In the genomic region with DNA sequence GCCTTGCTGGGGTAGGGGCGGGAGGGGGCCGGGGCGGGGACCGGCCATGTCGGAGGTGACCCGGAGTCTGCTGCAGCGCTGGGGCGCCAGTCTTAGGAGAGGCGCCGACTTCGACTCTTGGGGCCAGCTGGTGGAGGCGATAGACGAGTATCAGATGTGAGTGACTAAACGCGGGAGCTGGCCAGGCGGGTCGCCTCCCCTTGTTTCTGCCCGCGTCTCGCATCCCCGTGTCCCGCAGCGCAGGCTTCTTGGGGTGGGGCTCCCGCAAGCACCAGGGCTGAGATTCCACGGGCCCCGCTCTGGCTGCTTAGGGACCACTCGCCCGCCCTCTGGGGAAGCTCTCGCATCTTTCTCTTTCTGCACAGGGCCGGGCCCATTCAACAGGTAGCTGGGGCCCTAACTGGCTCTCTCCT, we compare ENCODE assay signal across 8 mouse cellular contexts. TPM values are rescaled to one million over a fixed set of nuclear protein-coding genes. Genes with fewer than 3 reads are reported as not detected.
DNase-seq lines count a peak whose midpoint lies in the region; ATAC-seq and TF ChIP-seq lines count a peak whose summit lies in the region.

No protein-coding gene starts in this region.

- H3K36me3 ChIP-seq in kidney, embryonic 15.5 days = peaks cover 17% of the 10 kb centered on the region
- peaks cover 19% of the 10 kb centered on the region for H3K36me3 ChIP-seq in G1E (replicated peaks)
- peaks cover 16% of the 10 kb centered on the region for H3K36me3 ChIP-seq in heart, postnatal 0 days (replicated peaks; ENCODE audit: control insufficient read depth, insufficient read depth, low read length)
- no peaks in the 10 kb centered on the region for H3K36me3 ChIP-seq in liver, embryonic 11.5 days (ENCODE audit: control insufficient read depth, insufficient read depth, low read length)
- H3K36me3 ChIP-seq in neural tube, embryonic 14.5 days (ENCODE audit: control insufficient read depth, insufficient read depth, low read length) = peaks cover 9% of the 10 kb centered on the region

- no peaks in the 10 kb centered on the region for H3K4me1 ChIP-seq in kidney, embryonic 15.5 days
- peaks cover 8% of the 10 kb centered on the region; the same call in 1 of the 2 replicates for H3K4me1 ChIP-seq in G1E (ENCODE audit: insufficient read depth, low read depth, low read length)
- no peaks in the 10 kb centered on the region for H3K4me1 ChIP-seq in heart, postnatal 0 days (ENCODE audit: control insufficient read depth, insufficient read depth)
- H3K4me1 ChIP-seq in liver, embryonic 11.5 days (replicated peaks; ENCODE audit: control insufficient read depth, insufficient read depth, low read length) = no peaks in the 10 kb centered on the region
- no peaks in the 10 kb centered on the region for H3K4me1 ChIP-seq in neural tube, embryonic 14.5 days (ENCODE audit: control insufficient read depth, insufficient read depth, low read length)

- no peak for TF ChIP-seq EP300 in heart, postnatal 0 days (IDR thresholded peaks at IDR 0.05; ENCODE audit: low read depth)

- TF ChIP-seq CTCF in G1E (IDR thresholded peaks at IDR 0.05; ENCODE audit: low read depth, low read length) = no peak
- no peak for TF ChIP-seq CTCF in heart, postnatal 0 days (IDR thresholded peaks at IDR 0.05; ENCODE audit: low read depth)

- no peaks in the 10 kb centered on the region for H3K27me3 ChIP-seq in kidney, embryonic 15.5 days
- no peaks in the 10 kb centered on the region for H3K27me3 ChIP-seq in G1E (ENCODE audit: insufficient read depth, low read length)
- no peaks in the 10 kb centered on the region for H3K27me3 ChIP-seq in heart, postnatal 0 days (ENCODE audit: control insufficient read depth, insufficient read depth, low read length)
- no peaks in the 10 kb centered on the region for H3K27me3 ChIP-seq in liver, embryonic 11.5 days (replicated peaks; ENCODE audit: control insufficient read depth, insufficient read depth, low read length)
- no peaks in the 10 kb centered on the region for H3K27me3 ChIP-seq in neural tube, embryonic 14.5 days (ENCODE audit: control insufficient read depth, insufficient read depth, low read length)

- no peak for DNase-seq in kidney, adult 9 months
- DNase-seq in G1E (ENCODE audit: low spot score) = peak; percentile 35
- DNase-seq in embryo, embryonic 9.5 days (ENCODE audit: extremely low spot score) = peak; percentile 74
- DNase-seq in heart, postnatal 0 days (ENCODE audit: low spot score) = peak; percentile 19
- DNase-seq in liver, embryonic 11.5 days (ENCODE audit: low spot score) = peak; percentile 75
- peak; percentile 76 for DNase-seq in yolk sac, embryonic 10.5 days (ENCODE audit: low spot score)

- no peaks in the 10 kb centered on the region for H3K9me3 ChIP-seq in kidney, embryonic 15.5 days (replicated peaks)
- no peaks in the 10 kb centered on the region for H3K9me3 ChIP-seq in G1E (replicated peaks)
- H3K9me3 ChIP-seq in heart, postnatal 0 days (replicated peaks; ENCODE audit: control insufficient read depth, low read length) = no peaks in the 10 kb centered on the region
- no peaks in the 10 kb centered on the region for H3K9me3 ChIP-seq in liver, embryonic 11.5 days (ENCODE audit: control insufficient read depth, low read length)
- H3K9me3 ChIP-seq in neural tube, embryonic 14.5 days (ENCODE audit: control insufficient read depth, low read length) = no peaks in the 10 kb centered on the region

- peak; percentile 55 for ATAC-seq in kidney, embryonic 15.5 days (replicated peaks; ENCODE audit: low FRiP score)
- no peak for ATAC-seq in G1E (ENCODE audit: extremely low read depth, insufficient number of reproducible peaks, low FRiP score, poor library complexity, severe bottlenecking)
- ATAC-seq in heart, postnatal 0 days (ENCODE audit: insufficient read depth, low read depth) = peak; percentile 2; the same call in 1 of the 2 replicates
- ATAC-seq in liver, embryonic 11.5 days (replicated peaks; ENCODE audit: low FRiP score) = peak; percentile 60
- ATAC-seq in neural tube, embryonic 14.5 days (ENCODE audit: low read depth) = peak; percentile 28; the same call in 1 of the 2 replicates

- whole genome bisulfite sequencing in kidney, embryonic 15.5 days = under 1% methylated on average over 30 of the region's 30 CpGs
- 2% methylated on average over 30 of the region's 30 CpGs for WGBS in heart, postnatal 0 days
- under 1% methylated on average over 30 of the region's 30 CpGs for WGBS in liver, embryonic 11.5 days
- 2% methylated on average over 27 of the region's 30 CpGs for WGBS in neural tube, embryonic 14.5 days

- H3K9ac ChIP-seq in kidney, embryonic 15.5 days = peak overlapping the region; percentile 46
- H3K9ac ChIP-seq in heart, postnatal 0 days (replicated peaks; ENCODE audit: low read depth, low read length) = peak overlapping the region; percentile 57
- peak overlapping the region; percentile 54 for H3K9ac ChIP-seq in liver, embryonic 11.5 days (ENCODE audit: low read depth, low read length)
- peak overlapping the region; percentile 21 for H3K9ac ChIP-seq in neural tube, embryonic 14.5 days (replicated peaks; ENCODE audit: low read depth, low read length)

- peak overlapping the region; percentile 60 for H3K4me2 ChIP-seq in kidney, embryonic 15.5 days
- H3K4me2 ChIP-seq in heart, postnatal 0 days (ENCODE audit: low read depth, low read length) = peak overlapping the region; percentile 63
- H3K4me2 ChIP-seq in liver, embryonic 11.5 days = peak overlapping the region; percentile 60
- H3K4me2 ChIP-seq in neural tube, embryonic 14.5 days (ENCODE audit: low read depth, low read length) = peak overlapping the region; percentile 51

- peak overlapping the region; percentile 53 for H3K4me3 ChIP-seq in kidney, embryonic 15.5 days (replicated peaks)
- peak overlapping the region; percentile 74 for H3K4me3 ChIP-seq in G1E (ENCODE audit: low read depth, low read length)
- H3K4me3 ChIP-seq in heart, postnatal 0 days (ENCODE audit: low read depth, low read length) = peak overlapping the region; percentile 60
- peak overlapping the region; percentile 57 for H3K4me3 ChIP-seq in liver, embryonic 11.5 days (ENCODE audit: low read depth, low read length)
- peak overlapping the region; percentile 44 for H3K4me3 ChIP-seq in neural tube, embryonic 14.5 days (ENCODE audit: low read depth, low read length)

- H3K27ac ChIP-seq in kidney, embryonic 15.5 days = peak overlapping the region; percentile 74
- peak overlapping the region; percentile 72 for H3K27ac ChIP-seq in heart, postnatal 0 days (ENCODE audit: low read depth)
- H3K27ac ChIP-seq in liver, embryonic 11.5 days (ENCODE audit: low read depth, low read length) = peak overlapping the region; percentile 36; the same call in 1 of the 2 replicates
- H3K27ac ChIP-seq in neural tube, embryonic 14.5 days (ENCODE audit: low read depth, low read length) = no peak overlapping the region; the same call in 1 of the 2 replicates

RNA-seq across cellular contexts. Expression of a gene that starts 0.4 kb away (rescaled TPM):
- polyA plus RNA-seq in kidney, embryonic 15.5 days (2015; fragmentation: Nextera tagmentation; extraction: Ambion mirVana) = 44.7 and 46.8 TPM in 2 replicates
- total RNA-seq in G1E (2014; fragmentation: Nextera tagmentation) (57.6 and 81.9 TPM in 2 replicates), G1E (2017) (85.8 and 85.9 TPM in 2 replicates)
- polyA plus RNA-seq in G1E (2012) = 2.0 and 5.4 TPM in 2 replicates
- total RNA-seq in heart, postnatal 0 days (2014; rRNA removed; ENCODE audit: low replicate concordance) = 41.9 and 43.9 TPM in 2 replicates
- 37.4 and 38.3 TPM in 2 replicates for polyA plus RNA-seq in heart, postnatal 0 days (2015; fragmentation: Nextera tagmentation; extraction: Ambion mirVana)
- 27.2 and 33.4 TPM in 2 replicates for polyA plus RNA-seq in liver, embryonic 11.5 days (2014; fragmentation: Nextera tagmentation; extraction: Ambion mirVana)
- 122 and 135 TPM in 2 replicates for polyA plus RNA-seq in neural tube, embryonic 14.5 days (2014; fragmentation: Nextera tagmentation; extraction: Ambion mirVana)

RNA-seq across cellular contexts. Expression of a gene that starts 1.1 kb away (rescaled TPM):
- 45.5 and 50.8 TPM in 2 replicates for polyA plus RNA-seq in kidney, embryonic 15.5 days (2015; fragmentation: Nextera tagmentation; extraction: Ambion mirVana)
- 29.0 and 53.4 TPM in 2 replicates for total RNA-seq in G1E (2014; fragmentation: Nextera tagmentation)
- 42.8 and 48.2 TPM in 2 replicates for total RNA-seq in G1E (2017)
- 14.3 and 16.9 TPM in 2 replicates for polyA plus RNA-seq in G1E (2012)
- 15.0 and 26.8 TPM in 2 replicates for total RNA-seq in heart, postnatal 0 days (2014; rRNA removed; ENCODE audit: low replicate concordance)
- polyA plus RNA-seq in heart, postnatal 0 days (2015; fragmentation: Nextera tagmentation; extraction: Ambion mirVana) = 19.6 and 20.9 TPM in 2 replicates
- polyA plus RNA-seq in liver, embryonic 11.5 days (2014; fragmentation: Nextera tagmentation; extraction: Ambion mirVana) = 17.6 and 21.1 TPM in 2 replicates
- polyA plus RNA-seq in neural tube, embryonic 14.5 days (2014; fragmentation: Nextera tagmentation; extraction: Ambion mirVana) = 29.0 and 29.2 TPM in 2 replicates
